Mouse (Mus musculus) megakaryocyte, embryonic 14.5 days (primary cell): ENCODE measurements at regions not wholly inside any gene's neighbourhood (a gene's known extent, or its start where the extent isn't known, plus 50 kb on each side); places are given as distances from the start of the nearest gene placed in this dataset.

Source experiments
- H3K27me3 ChIP-seq: replicated peaks from 2 replicates; pipeline ENCODE3; 2012; ENCODE audit warnings: inconsistent platforms
- H3K36me3 ChIP-seq: replicated peaks from 2 replicates; pipeline ENCODE3; 2012; ENCODE audit warnings: low read length, inconsistent platforms, mixed read lengths
- H3K4me1 ChIP-seq: 2 replicates; pipeline ENCODE4 v1.6.1; 2012; ENCODE audit warnings: inconsistent platforms
- H3K4me3 ChIP-seq: replicated peaks from 2 replicates; pipeline ENCODE3; 2012; ENCODE audit warnings: moderate library complexity, mild to moderate bottlenecking, inconsistent platforms
- H3K9me3 ChIP-seq: 2 replicates; pipeline ENCODE4 v1.6.1; 2012; ENCODE audit warnings: inconsistent platforms
- FLI1 ChIP-seq: IDR thresholded peaks from 2 replicates; pipeline ENCODE4 v1.6.1; 2012; ENCODE audit warnings: low read length, inconsistent platforms, mixed read lengths
- GATA1 ChIP-seq: IDR thresholded peaks from 3 replicates; pipeline ENCODE4 v1.6.1; 2012; ENCODE audit warnings: mixed read lengths, low read length, inconsistent platforms, borderline replicate concordance

GRCm38 (mm10) chr2:124895002-124895401, 172.9 kb upstream of the Slc24a5 start:
- H3K36me3 ChIP-seq = no peaks in the 10 kb centered on the region
- TF ChIP-seq GATA1 (no peak), FLI1 (no peak)
- H3K4me3 ChIP-seq = no peak overlapping the region
- peaks cover 51% of the 10 kb centered on the region for H3K4me1 ChIP-seq
- H3K27me3 ChIP-seq = no peaks in the 10 kb centered on the region
- no peaks in the 10 kb centered on the region for H3K9me3 ChIP-seq

- Histone ChIP-seq H3K4me1 (peaks cover 40% of the 10 kb centered on the region), H3K36me3 (no peaks in the 10 kb centered on the region)
- no peak for TF ChIP-seq GATA1
- TF ChIP-seq FLI1 = no peak
Measured at GRCm38 (mm10) chr2:124903556-124903955, 164.4 kb upstream of the Slc24a5 start.

GRCm38 (mm10) chr2:124905076-124905475, 162.8 kb upstream of the Slc24a5 start:
- H3K4me1 ChIP-seq = peaks cover 35% of the 10 kb centered on the region
- H3K4me3 ChIP-seq = no peak overlapping the region
- no peaks in the 10 kb centered on the region for H3K36me3 ChIP-seq
- TF ChIP-seq GATA1 (no peak), FLI1 (no peak)
- no peaks in the 10 kb centered on the region for H3K27me3 ChIP-seq
- no peaks in the 10 kb centered on the region for H3K9me3 ChIP-seq

More at GRCm38 (mm10) chr2:124903556-124903955, 164.4 kb upstream of the Slc24a5 start:
- Histone ChIP-seq H3K27me3 (no peaks in the 10 kb centered on the region), H3K9me3 (no peaks in the 10 kb centered on the region), H3K4me3 (no peak overlapping the region)

GRCm38 (mm10) chr2:124918986-124919761, 148.8 kb upstream of the Slc24a5 start:
- Histone ChIP-seq H3K4me1 (peaks cover 33% of the 10 kb centered on the region), H3K9me3 (no peaks in the 10 kb centered on the region), H3K4me3 (no peak overlapping the region), H3K27me3 (no peaks in the 10 kb centered on the region), H3K36me3 (no peaks in the 10 kb centered on the region)
- TF ChIP-seq FLI1 (no peak), GATA1 (no peak)

GRCm38 (mm10) chr2:124919762-124920255, 148.1 kb upstream of the Slc24a5 start:
- H3K4me3 ChIP-seq = peak overlapping the region; percentile 13
- no peak for TF ChIP-seq FLI1
- no peaks in the 10 kb centered on the region for H3K27me3 ChIP-seq
- H3K36me3 ChIP-seq = no peaks in the 10 kb centered on the region
- peaks cover 31% of the 10 kb centered on the region for H3K4me1 ChIP-seq
- H3K9me3 ChIP-seq = no peaks in the 10 kb centered on the region

- no peak for TF ChIP-seq FLI1
- TF ChIP-seq GATA1 = no peak
Measured at GRCm38 (mm10) chr2:124920265-124920664, 147.7 kb upstream of the Slc24a5 start.

GRCm38 (mm10) chr2:124927882-124928758, 139.8 kb upstream of the Slc24a5 start:
- no peaks in the 10 kb centered on the region for H3K27me3 ChIP-seq
- peaks cover 57% of the 10 kb centered on the region for H3K4me1 ChIP-seq
- H3K4me3 ChIP-seq = no peak overlapping the region
- H3K9me3 ChIP-seq = no peaks in the 10 kb centered on the region
- no peak for TF ChIP-seq GATA1
- no peak for TF ChIP-seq FLI1
- H3K36me3 ChIP-seq = no peaks in the 10 kb centered on the region

More at GRCm38 (mm10) chr2:124920265-124920664, 147.7 kb upstream of the Slc24a5 start:
- H3K4me1 ChIP-seq = peaks cover 31% of the 10 kb centered on the region
- no peaks in the 10 kb centered on the region for H3K36me3 ChIP-seq
- no peak overlapping the region for H3K4me3 ChIP-seq
- no peaks in the 10 kb centered on the region for H3K27me3 ChIP-seq
- H3K9me3 ChIP-seq = no peaks in the 10 kb centered on the region

GRCm38 (mm10) chr2:124928759-124929113, 139.2 kb upstream of the Slc24a5 start:
- TF ChIP-seq GATA1 (no peak), FLI1 (no peak)
- Histone ChIP-seq H3K36me3 (no peaks in the 10 kb centered on the region), H3K27me3 (no peaks in the 10 kb centered on the region), H3K9me3 (no peaks in the 10 kb centered on the region), H3K4me1 (peaks cover 55% of the 10 kb centered on the region), H3K4me3 (no peak overlapping the region)

- no peak overlapping the region for H3K4me3 ChIP-seq
- no peak for TF ChIP-seq FLI1
- no peak for TF ChIP-seq GATA1
- peaks cover 1% of the 10 kb centered on the region for H3K9me3 ChIP-seq
- H3K27me3 ChIP-seq = no peaks in the 10 kb centered on the region
- H3K4me1 ChIP-seq = peaks cover 49% of the 10 kb centered on the region
- H3K36me3 ChIP-seq = no peaks in the 10 kb centered on the region
Measured at GRCm38 (mm10) chr2:124930719-124931118, 137.2 kb upstream of the Slc24a5 start.

GRCm38 (mm10) chr2:124932566-124932965, 135.4 kb upstream of the Slc24a5 start:
- Histone ChIP-seq H3K27me3 (no peaks in the 10 kb centered on the region), H3K9me3 (peaks cover 16% of the 10 kb centered on the region), H3K4me3 (no peak overlapping the region), H3K4me1 (peaks cover 31% of the 10 kb centered on the region), H3K36me3 (peaks cover 3% of the 10 kb centered on the region)
- TF ChIP-seq GATA1 (no peak), FLI1 (no peak)
